Mouse (Mus musculus) testis, postnatal 10 days (tissue): ENCODE measurements around the gene Hspg2.

Experiments
- DNase-seq: peaks from one replicate; pipeline ENCODE4 v3.0.0; 2021; ENCODE audit warnings: low spot score

The Hspg2 gene

GRCm38 (mm10) chr4:137502183-137502582 lies 33.6 kb downstream of the Hspg2 start:
- no peak for DNase-seq

DNA sequence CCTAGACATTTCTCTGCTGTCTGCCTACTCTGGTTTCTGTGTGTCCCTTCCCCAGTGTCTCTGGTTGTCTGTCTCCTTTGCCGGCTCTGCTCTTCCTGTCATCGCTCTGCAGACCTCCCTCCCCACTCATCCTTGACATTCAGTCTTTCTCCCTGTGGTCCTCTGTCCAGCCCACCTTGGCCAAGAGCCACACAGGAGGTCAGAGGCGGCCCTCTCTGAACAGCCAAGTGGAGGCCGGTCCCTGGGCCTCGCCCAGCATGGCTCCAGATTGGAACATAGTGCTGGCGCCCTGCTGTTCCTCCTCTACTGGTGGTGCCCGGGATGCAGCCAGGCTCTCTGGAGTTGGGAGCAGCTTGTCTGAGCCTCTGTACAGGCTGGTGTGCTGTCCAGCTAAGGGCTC lies 34.2 kb downstream of the Hspg2 start:
- peak; percentile 78 for DNase-seq

DNA sequence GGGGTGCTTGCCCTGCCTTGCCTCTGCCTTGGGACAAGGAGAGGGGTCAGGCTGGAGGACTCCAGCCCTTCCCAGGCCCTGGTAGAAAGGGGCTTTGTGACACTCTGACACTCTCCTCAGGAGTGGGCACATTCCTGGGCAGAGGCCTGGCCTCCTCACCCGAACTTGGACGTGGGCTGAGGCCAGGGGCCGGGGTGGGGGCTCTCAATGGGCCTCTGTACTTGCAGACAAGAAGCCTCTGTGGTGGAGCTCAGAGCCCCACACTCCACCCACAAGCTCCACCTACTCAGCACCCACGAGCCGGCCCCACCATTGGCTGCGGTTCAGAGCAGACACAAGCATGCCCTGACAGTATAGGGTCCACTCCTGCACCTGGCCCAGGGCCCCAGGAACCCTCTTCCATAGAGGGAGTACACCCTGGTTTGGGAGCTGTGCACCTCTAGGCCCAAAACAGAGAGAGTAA lies 35.0 kb downstream of the Hspg2 start:
- peak; percentile 49 for DNase-seq

- no peak for DNase-seq
Measured at GRCm38 (mm10) chr4:137506629-137507028, 38.1 kb downstream of the Hspg2 start.

- no peak for DNase-seq
Measured at GRCm38 (mm10) chr4:137509528-137509927, 41.0 kb downstream of the Hspg2 start.

GRCm38 (mm10) chr4:137510021-137510696 lies 41.6 kb downstream of the Hspg2 start:
- DNase-seq: peak; percentile 49

DNA sequence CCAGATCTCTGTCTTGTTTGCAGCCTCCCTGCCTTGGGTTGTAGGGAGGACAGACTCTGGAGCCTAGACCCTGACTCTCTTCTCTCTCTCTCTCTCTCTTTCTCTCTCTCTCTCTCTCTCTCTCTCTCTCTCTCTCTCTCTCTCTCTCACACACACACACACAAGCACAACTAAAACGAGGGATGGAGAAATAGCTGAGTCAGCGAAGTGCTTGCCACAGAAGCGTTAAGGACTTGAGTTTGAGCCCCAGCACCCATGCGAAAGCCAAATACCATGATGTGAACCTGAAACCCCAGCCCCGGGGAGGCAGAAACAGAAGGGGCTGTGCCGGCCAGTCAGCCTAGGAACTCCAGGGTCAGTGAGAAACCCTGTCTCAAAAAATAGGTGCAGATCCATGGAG lies 44.3 kb downstream of the Hspg2 start:
- DNase-seq: no peak

DNA sequence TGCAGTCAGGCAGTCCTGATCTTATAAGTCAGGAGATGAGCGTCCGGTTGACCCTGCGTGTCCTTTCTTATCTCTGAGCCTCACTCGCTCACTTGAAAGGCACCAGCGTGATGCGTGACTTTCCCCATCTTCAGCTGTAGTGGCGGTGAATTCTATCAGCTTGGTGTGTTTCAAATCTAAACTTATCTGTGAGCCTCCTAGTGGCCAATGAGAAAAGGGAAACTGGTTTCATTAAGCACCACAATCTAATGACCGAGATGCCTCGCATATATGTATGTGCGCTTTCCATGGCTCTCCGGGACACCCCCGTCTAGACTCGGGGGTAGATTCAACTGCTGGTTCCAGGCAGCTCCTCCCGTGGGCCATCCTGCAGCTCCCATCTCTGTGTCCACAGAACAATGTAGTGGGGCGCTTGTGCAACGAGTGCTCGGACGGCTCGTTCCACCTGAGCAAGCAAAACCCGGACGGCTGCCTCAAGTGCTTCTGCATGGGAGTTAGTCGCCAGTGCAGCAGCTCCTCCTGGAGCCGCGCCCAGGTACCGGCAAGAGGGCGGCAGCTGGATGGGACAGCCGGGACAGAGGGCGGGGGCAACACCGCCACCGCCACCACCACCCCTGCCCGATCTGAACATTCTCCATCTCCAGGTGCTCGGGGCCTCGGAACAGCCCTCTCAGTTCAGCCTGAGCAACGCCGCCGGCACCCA lies 49.6 kb downstream of the Hspg2 start:
- peak; percentile 51 for DNase-seq

GRCm38 (mm10) chr4:137518746-137519145 lies 50.2 kb downstream of the Hspg2 start:
- peak; percentile 43 for DNase-seq

DNA sequence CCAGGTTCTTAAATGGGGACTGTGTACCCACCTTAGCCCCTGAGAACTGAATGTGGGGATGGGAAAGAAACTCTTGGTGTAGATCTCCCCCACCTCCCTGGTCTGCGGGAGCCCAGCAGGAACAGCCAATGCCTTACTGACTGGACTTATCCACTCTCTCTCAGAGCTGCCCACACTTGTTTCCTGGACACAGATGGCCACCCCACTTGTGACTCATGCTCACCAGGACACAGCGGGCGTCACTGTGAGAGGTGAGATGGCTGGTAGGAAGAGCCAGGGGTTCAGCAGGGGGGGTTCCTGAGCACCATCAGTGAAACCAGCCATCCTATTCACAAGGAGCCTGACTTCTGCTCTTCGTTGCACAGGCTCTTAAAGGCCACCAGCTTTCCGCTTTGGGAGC lies 51.8 kb downstream of the Hspg2 start:
- DNase-seq: no peak

DNA sequence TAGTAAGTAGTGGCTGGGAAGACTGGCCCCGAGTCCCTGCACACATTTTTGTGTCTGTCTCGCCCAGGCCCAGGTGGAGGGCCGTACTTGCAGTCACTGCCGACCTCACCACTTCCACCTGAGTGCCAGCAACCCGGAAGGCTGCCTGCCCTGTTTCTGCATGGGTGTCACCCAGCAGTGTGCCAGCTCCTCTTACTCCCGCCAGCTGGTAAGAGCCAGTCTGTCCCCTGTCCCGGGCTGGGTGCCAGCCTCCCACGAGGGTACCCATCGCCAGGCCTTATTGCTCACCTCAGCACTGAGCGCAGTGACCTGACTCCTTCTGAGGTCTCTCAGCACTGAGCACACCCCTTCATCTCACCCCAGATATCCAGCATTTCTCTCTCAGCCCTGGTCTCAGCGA lies 53.4 kb downstream of the Hspg2 start:
- DNase-seq: peak; percentile 62

DNA sequence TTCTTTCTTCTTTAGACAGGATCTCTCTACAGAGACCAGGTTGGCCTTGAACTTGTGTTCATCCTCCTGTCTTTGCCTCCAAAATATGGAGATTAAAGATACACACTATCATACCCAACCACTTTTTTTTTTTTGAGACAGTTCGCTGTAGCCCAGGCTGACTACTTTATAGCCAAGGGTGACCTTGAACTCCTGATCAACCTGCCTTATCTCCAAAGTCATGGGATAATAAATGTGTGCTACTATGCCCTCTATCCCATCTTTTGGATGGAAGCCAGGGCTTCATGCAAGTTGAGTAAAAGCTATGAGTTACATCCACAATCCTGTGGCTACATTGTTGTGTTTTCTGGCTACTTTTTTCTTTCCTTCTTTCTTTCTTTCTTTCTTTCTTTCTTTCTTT lies 56.9 kb downstream of the Hspg2 start:
- DNase-seq: no peak

- DNase-seq: peak; percentile 61
Measured at GRCm38 (mm10) chr4:137527368-137527767, 58.8 kb downstream of the Hspg2 start.

DNA sequence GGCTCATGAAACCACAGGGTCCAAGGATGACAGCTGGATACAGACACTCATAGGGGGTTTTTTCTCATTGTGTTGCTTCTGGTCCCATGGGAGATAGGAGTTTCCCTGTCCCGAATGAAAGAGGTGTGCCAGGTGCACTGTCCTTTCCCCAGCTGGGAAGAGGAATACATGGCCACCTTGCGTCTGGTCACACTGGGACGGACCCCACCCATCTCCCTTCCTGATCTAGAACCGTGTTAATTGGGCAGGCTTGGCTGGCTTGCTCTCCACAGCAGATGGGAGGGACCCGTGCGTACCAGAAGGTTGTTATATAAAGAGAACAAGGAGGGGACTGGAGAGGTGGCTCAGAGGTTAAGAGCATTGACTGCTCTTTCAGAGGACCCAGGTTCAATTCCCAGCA lies 59.3 kb downstream of the Hspg2 start:
- DNase-seq: no peak

DNA sequence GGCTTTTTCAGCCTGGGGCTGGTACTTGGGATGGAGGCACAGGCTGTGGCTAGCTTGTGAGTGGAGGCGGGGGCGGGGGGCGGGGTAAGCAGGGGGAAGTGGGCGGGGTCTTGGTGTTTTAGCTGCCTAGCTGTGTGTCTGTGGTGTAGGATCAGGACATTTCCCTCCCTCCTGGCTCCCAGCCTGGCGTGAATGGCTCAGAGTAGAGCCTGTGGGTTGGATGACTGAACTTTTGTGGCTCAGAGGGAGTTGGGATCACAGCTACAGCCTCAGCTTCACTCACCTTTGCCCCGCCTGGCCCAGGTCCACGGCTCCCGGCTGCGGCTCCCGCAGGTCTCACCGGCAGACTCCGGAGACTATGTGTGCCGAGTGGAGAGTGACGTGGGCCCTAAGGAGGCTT lies 71.8 kb downstream of the Hspg2 start:
- no peak for DNase-seq

GRCm38 (mm10) chr4:137542968-137543367 lies 74.4 kb downstream of the Hspg2 start:
- no peak for DNase-seq

DNA sequence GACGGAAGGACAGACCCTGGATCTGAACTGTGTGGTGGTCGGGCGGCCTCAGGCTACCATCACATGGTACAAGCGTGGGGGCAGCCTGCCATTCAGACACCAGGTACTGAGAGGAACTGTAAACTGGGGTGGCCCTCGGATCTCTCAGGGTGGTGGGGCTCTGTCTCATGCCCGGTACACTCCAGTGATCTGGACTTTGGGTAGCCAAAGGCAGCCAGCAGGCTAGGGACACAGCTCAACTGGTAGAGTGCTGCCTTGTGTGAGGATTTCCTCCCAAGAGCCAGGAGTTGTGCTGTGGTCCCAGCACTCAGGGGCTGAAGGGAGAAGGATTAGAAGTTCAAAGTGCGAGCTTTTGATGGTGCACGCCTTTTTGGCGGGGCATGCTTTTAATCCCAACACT lies 77.0 kb downstream of the Hspg2 start:
- DNase-seq: no peak

DNA sequence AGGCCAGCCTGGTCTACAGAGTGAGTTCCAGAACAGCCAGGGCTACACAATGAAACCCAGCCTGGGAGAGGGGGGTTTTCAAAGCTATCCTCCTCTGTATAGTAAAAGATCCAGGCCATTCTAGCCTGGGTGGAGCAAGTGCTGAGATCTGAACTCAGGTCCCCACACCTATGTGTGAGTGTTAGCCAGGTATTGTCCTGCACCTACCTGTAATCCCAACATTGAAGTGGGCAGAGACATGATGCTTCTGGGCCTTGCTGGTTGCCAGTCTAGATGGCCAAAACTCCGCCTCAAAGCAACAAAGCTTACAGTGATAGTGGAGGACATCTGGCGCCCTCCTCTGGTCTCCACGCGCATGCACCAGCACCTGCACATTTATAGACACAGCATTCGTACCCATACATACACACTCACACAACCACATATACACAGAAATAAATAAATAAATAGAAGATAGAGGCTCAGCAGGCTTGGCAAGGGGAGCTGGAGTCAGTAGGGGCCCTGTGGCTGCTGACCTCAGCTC lies 77.5 kb downstream of the Hspg2 start:
- peak; percentile 74 for DNase-seq

GRCm38 (mm10) chr4:137553466-137553865 lies 84.9 kb downstream of the Hspg2 start:
- no peak for DNase-seq

- no peak for DNase-seq
Measured at GRCm38 (mm10) chr4:137556673-137557210, 88.2 kb downstream of the Hspg2 start.

GRCm38 (mm10) chr4:137569873-137570272 lies 101.3 kb downstream of the Hspg2 start:
- no peak for DNase-seq

DNA sequence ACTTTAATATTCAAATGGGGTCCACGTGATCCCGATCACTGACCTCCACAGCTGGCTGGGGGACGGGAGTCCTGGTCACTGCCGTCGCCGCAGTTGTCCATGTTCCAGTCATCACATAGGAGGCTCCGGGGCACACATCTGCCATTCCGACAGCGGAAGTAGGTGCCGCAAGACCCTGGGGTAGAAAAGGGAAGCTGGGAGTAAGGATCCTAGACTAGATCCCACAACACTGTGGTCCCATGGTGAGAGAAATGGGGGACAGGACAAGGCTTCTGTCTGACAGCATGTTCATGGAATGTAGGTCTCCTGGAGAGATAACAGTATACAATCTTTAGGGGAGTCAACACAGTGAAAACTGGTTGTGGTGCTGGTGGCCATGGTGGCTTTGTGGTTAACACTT lies 105.9 kb downstream of the Hspg2 start, which contains the start of gene Ldlrad2:
Ldlrad2 (minus strand) TSS at position 101 of the 400 bp plus-strand sequence.
- DNase-seq: no peak

DNA sequence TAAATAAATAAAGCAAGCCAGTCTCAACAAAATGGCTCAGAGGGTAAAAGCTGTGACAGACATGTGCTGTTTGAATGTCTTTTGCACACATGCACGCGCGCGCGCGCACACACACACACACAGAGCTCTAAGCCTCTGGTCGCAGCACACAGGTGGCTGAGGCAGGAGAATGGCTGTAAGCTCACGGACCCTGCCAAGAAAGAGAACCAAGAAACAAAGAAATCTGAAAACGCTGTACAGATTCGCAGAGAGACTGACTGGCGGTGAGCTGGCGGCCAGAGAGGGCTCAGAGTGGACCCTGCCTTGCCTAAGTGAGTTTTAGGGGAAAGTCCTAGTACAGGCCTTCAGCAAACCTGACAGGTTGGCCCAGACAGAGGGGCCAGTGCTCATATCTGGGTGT lies 108.9 kb downstream of the Hspg2 start:
- no peak for DNase-seq
